Mouse (Mus musculus) embryonic fibroblast, embryonic 13.5 days (primary cell): ENCODE measurements around the gene Coq7. TPM values are rescaled to one million over a fixed set of nuclear protein-coding genes. Genes with fewer than 3 reads are reported as not detected.

Source experiments
- H3K27ac ChIP-seq: 2 replicates; pipeline ENCODE4 v1.5.1; 2012; ENCODE audit warnings: low read length, control low read depth, inconsistent platforms; ENCODE audit not compliant: insufficient read depth
- H3K4me1 ChIP-seq: 2 replicates; pipeline ENCODE4 v1.6.1; 2011; ENCODE audit warnings: low read length; ENCODE audit not compliant: control insufficient read depth, insufficient read depth
- H3K4me3 ChIP-seq: 2 replicates; pipeline ENCODE4 v1.5.1; 2011; ENCODE audit warnings: mild to moderate bottlenecking, control low read depth, low read length; ENCODE audit not compliant: insufficient read depth
- CTCF ChIP-seq: IDR thresholded peaks from 2 replicates; pipeline ENCODE4 v1.5.1; 2011; ENCODE audit warnings: mild to moderate bottlenecking, control low read depth, low read length, moderate library complexity, borderline replicate concordance; ENCODE audit not compliant: insufficient read depth
- POLR2A ChIP-seq: IDR thresholded peaks from 2 replicates; pipeline ENCODE4 v1.6.1; 2011; ENCODE audit warnings: low read depth, mild to moderate bottlenecking, control low read depth, low read length, moderate library complexity
- polyA plus RNA-seq: library from polyadenylated mRNA; stranded (reverse); fragments of >200 nt; gene quantifications from 2 replicates; pipeline ENCODE4 v1.2.4, GENCODE M21; 2011; ENCODE audit warnings: low read depth; ENCODE audit not compliant: missing spikeins, insufficient read length

The Coq7 gene
- polyA plus RNA-seq, 1 experiment = 14.5 TPM

- Histone ChIP-seq H3K27ac (no peak overlapping the region), H3K4me3 (no peak overlapping the region), H3K4me1 (no peaks in the 10 kb centered on the region)
- no peak for TF ChIP-seq POLR2A
- no peak for TF ChIP-seq CTCF
Observed at GRCm38 (mm10) chr7:118498984-118499783, 34.0 kb downstream of the Coq7 start.

GRCm38 (mm10) chr7:118494892-118495579, 38.1 kb downstream of the Coq7 start:
- H3K4me3 ChIP-seq = no peak overlapping the region
- H3K27ac ChIP-seq = no peak overlapping the region
- TF ChIP-seq POLR2A (no peak), CTCF (no peak)
- no peaks in the 10 kb centered on the region for H3K4me1 ChIP-seq

- Histone ChIP-seq H3K4me3 (no peak overlapping the region), H3K4me1 (no peaks in the 10 kb centered on the region), H3K27ac (no peak overlapping the region; the same call in 1 of the 2 replicates)
- TF ChIP-seq POLR2A = no peak
- no peak for TF ChIP-seq CTCF
Observed at GRCm38 (mm10) chr7:118493892-118494291, 39.3 kb downstream of the Coq7 start.

- no peak for TF ChIP-seq CTCF
- TF ChIP-seq POLR2A = peak; percentile 86
- Histone ChIP-seq H3K4me3 (peak within 1 kb of the TSS; percentile 64), H3K27ac (peak within 1 kb of the TSS; percentile 89), H3K4me1 (0 out of 2 replicates have a peak, but pooled peaks cover 4% of the 10 kb centered on the region)
Observed at GRCm38 (mm10) chr7:118491431-118492147, 41.6 kb downstream of the Coq7 start, which contains the start of gene Itpripl2. Gene Itpripl2 (minus strand): TSS chr7:118491975.

- TF ChIP-seq POLR2A (no peak), CTCF (peak; percentile 29; the same call in 1 of the 2 replicates)
- peak overlapping the region; percentile 64 for H3K4me3 ChIP-seq
- 0 out of 2 replicates have a peak, but pooled peaks cover 4% of the 10 kb centered on the region for H3K4me1 ChIP-seq
- peak overlapping the region; percentile 89 for H3K27ac ChIP-seq
Observed at GRCm38 (mm10) chr7:118490666-118491430, 42.3 kb downstream of the Coq7 start.

- peak overlapping the region; percentile 20; the same call in 1 of the 2 replicates for H3K27ac ChIP-seq
- no peak for TF ChIP-seq POLR2A
- no peak for TF ChIP-seq CTCF
- H3K4me3 ChIP-seq = peak overlapping the region; percentile 64
- 0 out of 2 replicates have a peak, but pooled peaks cover 4% of the 10 kb centered on the region for H3K4me1 ChIP-seq
Observed at GRCm38 (mm10) chr7:118489706-118490665, 43.2 kb downstream of the Coq7 start.

- TF ChIP-seq POLR2A (no peak), CTCF (no peak)
- Histone ChIP-seq H3K4me3 (peak overlapping the region; percentile 64), H3K4me1 (0 out of 2 replicates have a peak, but pooled peaks cover 4% of the 10 kb centered on the region), H3K27ac (peak overlapping the region; percentile 34; the same call in 1 of the 2 replicates)
Observed at GRCm38 (mm10) chr7:118488060-118488664, 45.0 kb downstream of the Coq7 start.

GRCm38 (mm10) chr7:118486917-118487316, 46.2 kb downstream of the Coq7 start:
- Histone ChIP-seq H3K4me3 (peak overlapping the region; percentile 37), H3K4me1 (peaks cover 8% of the 10 kb centered on the region), H3K27ac (peak overlapping the region; percentile 49)
- TF ChIP-seq POLR2A = no peak
- no peak for TF ChIP-seq CTCF
